In the genomic region with DNA sequence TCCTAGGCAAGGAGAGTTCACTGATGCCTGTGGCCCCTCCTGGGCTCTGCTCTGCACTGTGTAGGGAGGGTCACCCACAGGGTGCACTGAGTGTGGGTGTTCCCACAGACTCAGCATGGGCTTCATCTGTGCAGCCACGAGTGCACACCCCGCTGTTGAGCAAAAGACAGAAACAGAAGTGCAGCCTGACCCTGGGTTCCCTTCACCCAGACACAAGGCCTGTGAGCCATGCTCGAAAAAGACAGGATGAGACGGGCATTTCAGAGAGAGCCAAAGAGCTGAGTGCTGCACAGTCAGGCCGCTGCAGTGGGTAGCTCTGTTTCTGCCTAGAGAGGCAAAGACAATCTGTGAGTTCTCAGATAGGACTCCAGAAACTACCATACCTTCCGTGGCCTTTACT, we compare ENCODE assay signal across 13 mouse cellular contexts. TPM values are rescaled to one million over a fixed set of nuclear protein-coding genes. Genes with fewer than 3 reads are reported as not detected.
DNase-seq lines count a peak whose midpoint lies in the region; ATAC-seq and TF ChIP-seq lines count a peak whose summit lies in the region.
"Had no signal": no experiment of that assay in that cellular context is flagged by ENCODE, and none has a peak within 500 bp of the region (broad histone marks: within the 10 kb centered on the region; RNA-seq: fewer than 3 reads in every experiment).

No protein-coding gene starts in this region.

- no peak for TF ChIP-seq CTCF in intestine, postnatal 0 days (IDR thresholded peaks at IDR 0.05; ENCODE audit: low read depth)

- no peak for DNase-seq in frontal cortex, postnatal 14 days (ENCODE audit: low spot score in 2 of 2)
- DNase-seq in ES-E14 (ENCODE audit: low read depth, low spot score) = peak; percentile 28
- no peak for DNase-seq in limb, embryonic 14.5 days (ENCODE audit: low spot score)
- DNase-seq: cerebellum, adult 8-10 months; heart, adult 2 months; kidney, postnatal 14 days; thymus, adult 18-20 months had no signal

- H3K9me3 ChIP-seq in intestine, embryonic 15.5 days = no peaks in the 10 kb centered on the region
- no peaks in the 10 kb centered on the region for H3K9me3 ChIP-seq in intestine, postnatal 0 days (ENCODE audit: control insufficient read depth)
- H3K9me3 ChIP-seq in ES-E14 (ENCODE audit: control insufficient read depth, insufficient read depth, low read depth, low read length) = no peaks in the 10 kb centered on the region
- H3K9me3 ChIP-seq in limb, embryonic 14.5 days (ENCODE audit: control insufficient read depth, low read length) = no peaks in the 10 kb centered on the region

- no peaks in the 10 kb centered on the region for H3K27me3 ChIP-seq in intestine, embryonic 15.5 days (replicated peaks)
- H3K27me3 ChIP-seq in intestine, postnatal 0 days (replicated peaks; ENCODE audit: control insufficient read depth, insufficient read depth, low read length) = no peaks in the 10 kb centered on the region
- H3K27me3 ChIP-seq in limb, embryonic 14.5 days (ENCODE audit: control insufficient read depth, insufficient read depth, low read length) = no peaks in the 10 kb centered on the region

- peaks cover 6% of the 10 kb centered on the region; the same call in 1 of the 2 replicates for H3K36me3 ChIP-seq in intestine, embryonic 15.5 days
- H3K36me3 ChIP-seq in intestine, postnatal 0 days (ENCODE audit: control insufficient read depth, insufficient read depth) = peaks cover 22% of the 10 kb centered on the region
- H3K36me3 ChIP-seq in ES-E14 (ENCODE audit: control insufficient read depth, insufficient read depth, low read length, poor library complexity, severe bottlenecking) = no peaks in the 10 kb centered on the region
- peaks cover 25% of the 10 kb centered on the region for H3K36me3 ChIP-seq in limb, embryonic 14.5 days (ENCODE audit: control insufficient read depth, insufficient read depth, low read length)

- H3K4me3 ChIP-seq in intestine, embryonic 15.5 days (replicated peaks) = no peak overlapping the region
- no peak overlapping the region for H3K4me3 ChIP-seq in intestine, postnatal 0 days (ENCODE audit: low read depth, low read length)
- H3K4me3 ChIP-seq in ES-E14 (ENCODE audit: insufficient read depth in 1 of 2, low read depth in 1 of 2, low read length in 2 of 2, poor library complexity in 1 of 2, severe bottlenecking in 1 of 2) = no peak overlapping the region
- no peak overlapping the region for H3K4me3 ChIP-seq in limb, embryonic 14.5 days (replicated peaks; ENCODE audit: low read length)
- H3K4me3 ChIP-seq: heart, adult 2 months had no signal

- in situ Hi-C loops in ES-E14 (cut with MboI; ENCODE audit: low sequenced_read_pairs in 2 of 2, unreplicated experiment in 2 of 2) = no loop called here

- 0 out of 2 replicates have a peak overlapping the region, but pooled peaks have one; percentile 11 for H3K27ac ChIP-seq in intestine, embryonic 15.5 days
- H3K27ac ChIP-seq in intestine, postnatal 0 days (ENCODE audit: low read depth, low read length) = no peak overlapping the region
- no peak overlapping the region for H3K27ac ChIP-seq in ES-E14 (ENCODE audit: insufficient read depth, low read depth, low read length, poor library complexity, severe bottlenecking)
- H3K27ac ChIP-seq in limb, embryonic 14.5 days (replicated peaks; ENCODE audit: low read depth, low read length) = peak overlapping the region; percentile 52; the same call in 1 of the 2 replicates
- H3K27ac ChIP-seq: heart, adult 2 months had no signal

- H3K4me1 ChIP-seq in intestine, embryonic 15.5 days (replicated peaks) = peaks cover 8% of the 10 kb centered on the region
- no peaks in the 10 kb centered on the region for H3K4me1 ChIP-seq in intestine, postnatal 0 days (replicated peaks; ENCODE audit: control insufficient read depth, insufficient read depth, low read length)
- peaks cover 2 to 3% of the 10 kb centered on the region in 2 experiments; a peak in 1 of 4 replicates for H3K4me1 ChIP-seq in ES-E14 (ENCODE audit: control insufficient read depth in 2 of 2, insufficient read depth in 2 of 2, low read length in 2 of 2, poor library complexity in 1 of 2)
- peaks cover 44% of the 10 kb centered on the region for H3K4me1 ChIP-seq in limb, embryonic 14.5 days (ENCODE audit: control insufficient read depth, insufficient read depth, low read length)

- 64% methylated on average over 6 of the region's 6 CpGs for WGBS in intestine, embryonic 15.5 days
- WGBS in intestine, postnatal 0 days = 72% methylated on average over 6 of the region's 6 CpGs
- 72% methylated on average over 6 of the region's 6 CpGs for WGBS in limb, embryonic 14.5 days

- no peak overlapping the region for H3K9ac ChIP-seq in intestine, embryonic 15.5 days
- H3K9ac ChIP-seq in intestine, postnatal 0 days (ENCODE audit: low read depth, low read length) = no peak overlapping the region
- H3K9ac ChIP-seq in ES-E14 (ENCODE audit: insufficient read depth, low read depth, low read length, poor library complexity, severe bottlenecking) = no peak overlapping the region
- H3K9ac ChIP-seq in limb, embryonic 14.5 days (ENCODE audit: low read depth, low read length, severe bottlenecking) = 0 out of 2 replicates have a peak overlapping the region, but pooled peaks have one; percentile 4

- ATAC-seq in frontal cortex, adult (ENCODE audit: low TSS enrichment) = 0 out of 2 replicates have a peak, but pooled peaks have one; percentile 13
- ATAC-seq in intestine, embryonic 15.5 days = no peak
- ATAC-seq in intestine, postnatal 0 days = no peak
- ATAC-seq in limb, embryonic 14.5 days (ENCODE audit: low FRiP score, low read depth) = no peak
- no peak for ATAC-seq in megakaryocyte progenitor cell, adult 5-6 weeks (replicated peaks; ENCODE audit: poor library complexity)
- ATAC-seq in monocyte, adult 5-6 weeks (replicated peaks; ENCODE audit: insufficient number of reproducible peaks, low FRiP score, low TSS enrichment, poor library complexity, severe bottlenecking) = no peak
- ATAC-seq: forebrain, embryonic 16.5 days had no signal

- TF ChIP-seq POLR2A in limb, embryonic 14.5 days (IDR thresholded peaks at IDR 0.05; ENCODE audit: borderline replicate concordance, extremely low read depth, insufficient read depth, insufficient read length) = no peak

- H3K4me2 ChIP-seq in intestine, embryonic 15.5 days (replicated peaks) = no peak overlapping the region
- no peak overlapping the region for H3K4me2 ChIP-seq in intestine, postnatal 0 days (replicated peaks; ENCODE audit: low read depth)
- H3K4me2 ChIP-seq in limb, embryonic 14.5 days (replicated peaks; ENCODE audit: low read depth, low read length, severe bottlenecking) = no peak overlapping the region

TF ChIP-seq in ES-E14, 5 proteins besides CTCF, POLR2A, EP300 and RAD21:
- TF ChIP-seq ZNF384 (IDR thresholded peaks at IDR 0.05; ENCODE audit: low read depth, low read length) (no peak), MAFK (IDR thresholded peaks at IDR 0.05; ENCODE audit: insufficient read depth, low read depth, low read length) (no peak), HCFC1 (IDR thresholded peaks at IDR 0.05; ENCODE audit: borderline replicate concordance, insufficient read depth, low read length) (no peak), CHD2 (IDR thresholded peaks at IDR 0.05; ENCODE audit: low read depth, low read length) (no peak), ZC3H11A (IDR thresholded peaks at IDR 0.05; ENCODE audit: borderline replicate concordance, low read depth, low read length) (no peak)

RNA-seq across cellular contexts. Expression of a gene that starts 27.5 kb away (rescaled TPM):
- 0.64 and 0.67 TPM in 2 replicates for polyA plus RNA-seq in intestine, embryonic 15.5 days (2015; fragmentation: Nextera tagmentation; extraction: Ambion mirVana)
- polyA plus RNA-seq in intestine, postnatal 0 days (2015; fragmentation: Nextera tagmentation; extraction: Ambion mirVana) = 0.34 and 0.42 TPM in 2 replicates
- total RNA-seq in ES-E14 (2012; rRNA removed) = 0.94 and 2.6 TPM in 2 replicates
- 0.58 and 0.69 TPM in 2 replicates for polyA plus RNA-seq in limb, embryonic 14.5 days (2012; rRNA removed)
- polyA plus RNA-seq in limb, embryonic 14.5 days (2014; fragmentation: Nextera tagmentation; extraction: Ambion mirVana) = 0.59 and 0.85 TPM in 2 replicates
- total RNA-seq in megakaryocyte progenitor cell, adult 5-6 weeks (2015) = 0.12 and 0.20 TPM in 2 replicates
- 0.20 and 0.21 TPM in 2 replicates for total RNA-seq in megakaryocyte progenitor cell, adult 5-6 weeks (2017)
- 0.32 TPM in 1 of 3 replicates, not detected in the others for total RNA-seq in monocyte, adult 5-6 weeks (2017)

Comparison
In these comparisons a context has a peak if more than half of its experiments do, and no peak if none do; other contexts are left out.
1. H3K27ac ChIP-seq: peak in intestine, embryonic 15.5 days (single experiment) and limb, embryonic 14.5 days (single experiment); none in intestine, postnatal 0 days (single experiment) and ES-E14 (single experiment).